Mouse (Mus musculus) ovary, postnatal 36 days (tissue): ENCODE data around the gene Bcr.
A peak's percentile ranks its signal among the peaks of the same experiment; 100 is the strongest.

ENCODE experiments used
- DNase-seq: peaks from one replicate; pipeline ENCODE4 v3.0.0; 2022; ENCODE audit warnings: low spot score, mixed read lengths

The Bcr gene

DNA sequence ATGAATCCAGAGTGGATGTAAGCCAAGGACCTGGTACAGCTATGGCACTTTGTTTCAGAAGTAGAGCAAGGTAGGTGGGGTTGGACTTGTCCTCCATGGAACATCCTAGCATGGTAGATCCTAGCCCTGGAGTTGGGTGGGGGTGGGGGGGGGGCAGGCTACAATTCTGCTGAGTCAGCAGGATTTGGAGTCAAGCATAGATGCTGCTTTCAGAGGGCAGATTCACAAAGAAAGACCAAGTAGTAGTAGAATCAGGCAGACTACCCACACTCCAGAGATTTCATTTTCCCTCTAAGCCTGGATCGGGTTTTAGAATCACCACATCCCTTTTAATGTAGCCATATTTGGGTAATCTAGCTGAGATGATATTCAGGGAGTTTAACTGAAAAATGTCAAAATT lies 33.9 kb downstream of the Bcr start:
- DNase-seq: no peak

DNA sequence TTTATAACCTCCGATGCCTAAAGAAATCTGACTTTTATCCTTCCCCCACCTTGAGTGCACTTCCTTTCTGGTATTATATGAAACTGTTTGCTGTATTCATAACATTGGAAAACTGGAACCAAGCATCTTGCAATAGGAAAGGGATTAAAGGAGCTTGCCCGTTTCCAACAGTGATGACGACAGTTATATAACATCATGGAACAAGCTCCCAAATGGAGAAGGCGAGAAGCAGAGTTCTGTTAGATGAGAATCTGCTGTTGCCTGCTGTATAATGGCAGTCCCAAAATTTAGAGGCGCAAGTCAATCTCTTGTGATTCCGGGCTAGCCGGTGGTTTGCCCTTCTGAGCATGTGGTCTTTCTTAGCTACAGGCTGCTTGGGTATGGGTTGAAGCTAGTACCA lies 34.8 kb downstream of the Bcr start:
- no peak for DNase-seq

DNA sequence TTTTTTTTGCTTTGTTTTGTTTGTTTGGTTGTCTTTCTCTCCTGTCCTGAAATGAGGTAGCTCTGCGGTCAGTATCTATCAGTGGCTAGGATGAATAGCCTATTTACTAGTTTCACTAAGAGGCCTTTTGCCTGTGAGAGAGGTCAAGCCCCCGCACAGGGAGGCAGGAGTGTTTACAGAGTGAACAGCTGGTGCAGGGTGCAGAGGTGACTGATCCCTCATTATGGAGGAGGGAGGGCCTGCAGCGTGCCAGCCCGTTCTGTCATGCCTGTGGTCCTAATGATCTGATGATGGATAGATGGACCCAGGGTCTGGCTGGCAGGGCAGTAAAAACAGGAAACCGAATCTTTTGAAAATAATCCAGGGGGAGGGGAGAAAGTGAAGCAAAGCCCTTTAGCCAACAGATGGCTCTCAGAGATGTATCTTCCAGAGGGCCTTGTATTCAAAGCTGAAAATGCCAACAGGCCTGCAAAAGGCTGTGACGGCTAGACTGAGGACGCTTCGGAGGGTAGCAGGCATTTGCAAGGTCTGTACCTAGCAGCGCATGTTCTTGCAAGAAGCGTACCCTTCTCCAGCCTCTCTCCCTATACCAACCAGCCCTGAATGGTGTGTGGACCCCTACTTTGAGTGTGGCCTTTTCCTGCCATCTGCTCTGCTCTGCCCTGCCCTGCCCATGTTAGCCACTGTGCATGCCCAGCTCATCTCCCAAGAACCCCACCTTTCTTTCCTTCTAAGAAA lies 38.2 kb downstream of the Bcr start:
- DNase-seq: no peak

DNA sequence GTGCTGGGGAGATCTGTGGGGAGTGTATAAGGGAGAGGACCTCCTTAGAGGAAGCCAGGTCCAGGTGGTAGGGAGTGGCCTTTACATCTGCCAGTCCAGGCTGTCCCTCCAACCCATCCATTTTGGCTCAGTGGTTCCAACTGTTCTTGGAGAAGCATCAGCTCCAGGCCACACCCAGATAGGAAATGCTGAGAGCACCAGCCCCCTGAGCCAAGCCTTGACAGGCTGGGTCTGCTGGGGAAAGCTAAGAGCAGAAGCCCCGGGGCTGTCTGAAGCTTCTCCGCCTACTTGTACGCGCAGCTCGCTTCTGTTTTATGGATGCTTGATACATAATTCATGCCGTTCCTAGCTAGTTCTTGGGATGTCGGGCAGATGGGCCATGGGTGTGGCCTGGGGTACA lies 39.9 kb downstream of the Bcr start:
- DNase-seq: no peak

DNA sequence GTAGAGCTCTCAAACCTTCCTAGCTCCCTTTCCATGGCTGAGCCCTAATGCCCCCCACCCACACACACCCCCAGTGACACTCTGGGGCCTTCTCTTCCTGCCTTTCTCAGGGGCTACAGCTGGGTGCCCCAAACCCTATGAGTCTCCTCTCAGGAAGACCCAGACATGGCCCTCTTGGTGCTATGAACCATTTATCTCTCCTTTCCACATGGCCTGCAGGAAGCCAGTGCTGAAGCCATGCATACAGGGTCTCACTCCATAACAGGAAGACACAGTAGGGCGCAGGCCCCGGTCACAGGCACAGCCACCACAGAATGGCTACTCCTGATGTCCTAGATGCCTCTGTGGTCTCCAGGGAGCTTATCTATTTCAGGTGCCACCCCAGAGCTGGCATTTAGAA lies 43.1 kb downstream of the Bcr start:
- DNase-seq: no peak

DNA sequence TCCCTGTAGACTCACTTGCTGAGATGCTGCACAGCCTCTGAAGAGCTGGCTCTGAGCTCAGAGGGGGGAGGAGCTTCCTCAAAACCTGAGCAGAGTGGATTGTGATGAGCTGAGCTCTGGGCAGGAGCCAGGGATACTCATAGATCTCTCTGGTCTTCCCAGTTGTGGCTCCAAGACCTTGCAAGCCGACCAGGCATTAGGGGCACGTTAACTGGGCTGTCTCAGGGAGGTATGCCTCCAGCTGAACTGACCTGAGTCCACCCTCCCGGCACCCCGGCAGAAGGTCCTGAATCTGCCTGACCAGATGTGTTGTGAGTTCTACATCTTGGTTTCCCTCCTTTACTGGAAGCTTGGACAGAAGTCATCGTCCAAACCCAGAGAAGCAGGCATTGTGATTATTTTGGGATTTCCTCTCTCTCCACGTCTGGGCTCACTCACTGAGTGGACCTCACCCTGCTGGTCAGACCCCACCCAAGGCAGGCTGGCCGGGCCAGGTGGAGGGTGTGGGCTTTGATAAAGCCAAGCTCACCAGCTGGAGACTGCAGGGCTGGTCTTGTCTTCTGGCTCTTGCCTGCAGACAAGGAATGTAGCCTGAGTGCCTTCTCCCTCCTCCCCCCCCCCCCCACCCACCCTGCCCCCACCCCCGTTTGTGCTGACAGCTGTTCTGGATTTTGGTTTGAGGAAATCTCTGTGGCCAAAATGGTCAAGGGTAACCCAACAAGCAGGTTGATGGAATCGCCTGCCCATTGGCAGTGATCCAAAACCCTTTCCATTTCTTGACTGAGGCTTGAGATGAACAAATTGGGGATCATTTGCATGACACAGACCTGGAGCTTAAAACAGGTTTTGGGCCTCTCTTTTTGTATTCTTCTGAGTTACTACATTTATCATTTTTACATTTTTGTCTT lies 44.1 kb downstream of the Bcr start:
- no peak for DNase-seq

DNA sequence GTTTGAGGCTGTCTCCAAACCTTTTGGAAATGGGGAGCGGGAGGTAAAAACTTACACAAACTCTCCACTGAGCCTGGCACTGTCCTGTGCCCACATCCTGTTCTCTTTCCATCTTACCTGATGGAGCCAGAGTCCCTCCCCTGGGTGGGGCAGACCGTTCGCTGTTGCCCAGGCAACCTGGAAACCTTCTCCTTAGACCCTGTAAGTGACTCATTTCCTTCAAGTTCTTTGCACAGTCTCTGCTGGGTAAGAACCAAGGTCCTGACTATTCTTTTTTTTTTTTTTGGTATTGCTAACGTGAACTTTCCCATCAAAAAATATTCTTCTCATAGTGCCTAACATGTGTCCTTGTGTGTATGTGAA lies 44.7 kb downstream of the Bcr start:
- no peak for DNase-seq

DNA sequence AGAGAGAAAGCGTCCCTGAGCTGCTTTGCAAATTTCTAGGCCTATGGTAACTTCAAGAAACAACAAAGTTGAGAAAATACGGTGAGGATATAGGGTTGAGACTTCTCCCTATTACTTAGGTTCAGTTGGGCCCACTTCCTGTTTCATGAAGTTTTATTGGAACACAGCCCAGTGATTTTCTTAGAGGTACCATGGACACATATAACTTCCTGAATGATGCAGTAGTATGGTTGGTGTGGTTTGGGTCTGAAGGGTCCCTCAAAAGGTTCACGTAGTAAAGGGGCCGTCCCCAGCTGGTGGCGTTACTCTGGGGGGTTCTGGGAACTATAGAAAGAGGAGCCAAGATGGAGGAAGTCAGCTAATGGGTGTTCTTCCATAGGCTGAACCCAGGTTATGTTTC lies 45.3 kb downstream of the Bcr start:
- no peak for DNase-seq

DNA sequence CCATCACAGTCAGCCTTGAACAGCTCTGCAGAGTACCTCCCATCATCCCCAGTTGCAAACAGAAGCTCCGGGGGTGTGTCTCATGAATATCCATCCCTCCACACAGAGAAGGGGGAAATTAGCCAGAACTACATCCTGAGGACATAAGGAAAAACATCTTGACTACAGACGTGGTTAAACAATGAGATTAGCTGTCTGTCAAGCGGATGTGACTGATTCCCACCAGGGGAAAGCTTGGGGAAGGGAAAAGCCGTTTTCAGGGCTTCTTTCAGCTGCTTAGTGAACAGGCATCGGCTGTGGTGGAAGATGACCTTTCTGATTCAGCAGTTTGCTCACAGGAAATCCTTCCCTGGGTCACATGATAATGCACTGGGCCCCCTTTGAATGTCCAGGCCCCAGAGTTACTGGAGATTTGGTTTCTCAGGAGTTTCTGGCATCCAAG lies 46.6 kb downstream of the Bcr start:
- no peak for DNase-seq

DNA sequence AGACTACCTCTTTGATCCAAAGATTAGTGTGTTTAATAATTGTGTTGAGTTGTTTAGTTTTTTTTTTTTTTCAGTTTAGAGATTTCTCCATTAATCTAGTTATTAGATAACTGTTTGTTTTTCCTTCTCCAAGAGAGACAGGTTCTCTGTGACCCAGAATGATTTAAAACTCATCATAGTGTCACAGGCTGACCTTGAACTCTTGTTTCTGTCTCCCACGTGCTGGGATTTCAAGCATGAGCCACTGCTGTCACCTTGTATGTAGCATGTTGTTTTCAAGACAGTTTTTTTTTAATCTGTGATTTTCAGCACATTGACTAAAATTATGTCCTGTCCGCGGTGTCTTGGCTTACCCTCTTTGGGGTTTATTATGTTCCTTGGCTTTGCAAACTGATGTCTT lies 47.7 kb downstream of the Bcr start:
- no peak for DNase-seq

DNA sequence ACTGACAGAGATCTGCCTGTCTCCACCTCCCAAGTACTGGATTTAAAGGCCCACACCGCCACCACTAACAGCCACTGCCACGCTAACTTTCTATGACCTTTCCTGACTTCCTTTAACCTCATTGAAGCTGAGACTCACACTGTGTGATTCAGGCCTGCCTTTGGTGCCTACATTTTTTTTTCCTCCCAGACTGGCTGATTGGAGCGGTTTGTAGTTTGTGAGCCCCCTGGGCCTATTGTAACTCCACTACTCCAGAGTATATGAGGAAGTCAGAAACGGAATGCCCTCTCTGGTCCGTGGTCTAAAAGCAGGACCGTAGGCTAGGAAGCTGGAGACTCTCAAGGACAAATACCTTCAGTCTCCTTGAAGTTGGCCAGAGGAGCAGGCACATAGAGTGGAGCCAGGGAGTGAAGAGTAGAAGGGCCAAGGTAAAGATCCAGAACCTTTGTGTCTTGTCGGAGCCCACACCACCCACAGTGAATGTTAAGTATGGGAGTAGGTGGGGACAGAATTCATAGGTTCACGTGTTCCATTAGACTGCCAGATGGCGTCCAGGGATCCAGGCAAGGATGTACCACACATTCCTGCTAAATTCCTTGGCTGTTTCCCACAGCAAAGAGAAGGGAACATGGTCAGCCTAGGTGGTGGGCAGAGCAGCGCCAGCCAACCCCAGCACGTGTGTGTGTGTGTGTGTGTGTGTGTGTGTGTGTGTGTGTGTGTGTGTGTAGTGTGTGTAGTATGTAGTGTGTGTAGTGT lies 51.2 kb downstream of the Bcr start:
- DNase-seq: no peak

DNA sequence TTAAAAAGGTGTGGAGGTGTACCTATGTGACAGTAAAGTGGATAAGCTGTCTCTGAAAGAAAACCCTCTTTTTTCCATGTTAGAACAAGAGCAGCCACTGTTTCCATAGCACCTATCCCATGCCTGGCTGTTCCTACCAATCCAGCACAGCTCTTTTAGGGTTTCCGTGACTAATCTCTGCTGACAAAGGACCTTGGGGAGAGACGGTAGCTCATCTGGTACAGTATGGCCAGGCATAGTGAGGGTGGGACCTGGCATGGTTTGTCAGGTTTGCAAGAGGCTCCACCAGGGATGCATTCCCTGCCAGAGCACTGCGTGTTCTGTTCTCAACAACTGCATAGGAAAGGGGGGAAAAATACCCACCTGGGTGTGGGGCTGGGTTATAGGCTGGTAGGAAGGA lies 52.0 kb downstream of the Bcr start:
- no peak for DNase-seq

DNA sequence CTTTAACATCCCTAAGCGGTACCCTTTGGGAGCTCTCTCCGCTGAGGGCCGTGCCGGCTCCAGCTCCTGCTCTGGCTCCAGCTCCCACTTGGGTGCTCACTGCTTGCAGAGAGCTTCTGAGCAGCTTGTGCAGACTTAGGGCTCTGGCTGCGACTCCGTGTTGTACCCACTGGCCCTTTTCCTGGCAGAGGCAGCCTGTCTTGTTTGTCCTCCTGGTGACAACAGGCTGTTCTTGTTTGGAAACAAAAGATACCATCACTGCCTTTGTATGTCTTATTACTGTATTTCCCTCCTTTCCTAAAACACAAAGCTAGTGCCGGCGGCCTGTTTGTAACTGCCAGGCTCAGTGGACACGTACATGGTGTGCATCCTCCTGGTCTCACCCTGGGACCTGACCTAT lies 53.2 kb downstream of the Bcr start:
- no peak for DNase-seq

DNA sequence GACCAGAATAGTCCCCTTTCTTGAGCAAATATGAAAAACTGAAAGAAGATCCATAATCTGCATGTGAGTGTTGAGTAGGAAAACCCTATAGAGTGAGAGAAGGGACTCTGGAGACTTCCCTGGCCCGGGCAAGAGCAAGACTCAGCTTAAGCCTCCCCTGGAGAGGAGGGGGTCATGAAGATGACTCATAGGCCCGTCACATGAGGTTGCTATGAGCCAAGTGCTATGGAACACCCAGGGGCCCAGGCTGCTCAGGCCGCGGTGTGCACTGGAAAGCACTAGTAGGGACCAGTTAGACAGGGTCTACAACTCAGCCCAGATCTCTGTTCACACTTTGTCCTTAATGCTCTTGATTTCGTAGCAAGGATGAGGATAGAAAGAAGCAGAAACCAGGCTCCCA lies 54.8 kb downstream of the Bcr start:
- DNase-seq: no peak

DNA sequence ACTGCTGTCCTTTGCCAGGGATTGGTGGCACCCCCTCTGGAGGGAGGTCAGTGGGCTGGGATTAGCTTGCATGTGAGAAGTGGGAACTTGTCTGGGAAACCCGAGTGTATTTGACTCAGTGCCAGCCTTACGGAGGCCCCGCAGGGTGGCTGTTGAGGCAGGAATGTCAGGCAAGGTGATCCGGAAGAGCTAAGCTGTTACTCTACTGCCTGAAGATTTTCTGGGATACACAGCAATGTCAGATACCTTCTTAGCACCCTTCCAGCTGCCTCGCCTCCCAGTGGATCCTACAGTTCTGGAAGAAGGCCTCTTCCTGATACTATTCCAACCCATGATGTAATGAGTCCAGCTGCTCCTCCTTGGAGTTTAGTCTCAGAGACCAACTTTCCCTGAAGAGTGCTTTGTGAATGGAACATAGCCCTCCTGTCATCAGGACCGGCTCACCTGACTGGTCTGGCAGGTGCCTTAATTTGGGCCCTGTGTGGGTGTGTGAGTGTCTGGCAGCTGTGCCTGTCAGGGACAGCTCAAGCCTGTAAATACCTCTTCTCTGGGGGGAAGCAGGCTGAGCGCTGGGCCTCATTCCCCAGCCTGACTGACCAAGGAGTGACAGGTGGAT lies 56.6 kb downstream of the Bcr start:
- DNase-seq: no peak

DNA sequence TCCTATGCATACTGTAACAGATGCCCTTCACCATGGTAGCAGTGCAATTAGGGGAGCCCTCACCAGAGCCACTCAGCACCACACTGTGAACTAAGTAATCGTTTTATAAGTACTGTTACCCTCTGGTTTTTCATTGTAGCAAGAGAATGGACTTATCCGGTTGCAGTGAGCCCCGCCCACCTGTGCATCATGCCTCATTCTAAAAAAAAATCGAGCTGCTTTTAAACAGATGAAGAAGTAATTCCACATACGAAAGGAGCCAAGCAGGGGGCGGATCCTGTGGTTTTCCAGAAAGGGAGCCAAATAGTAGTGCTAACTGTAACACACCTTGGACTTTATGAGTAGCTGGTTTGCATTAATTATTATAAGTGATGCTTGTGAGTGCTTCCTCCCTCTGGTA lies 58.1 kb downstream of the Bcr start:
- no peak for DNase-seq

DNA sequence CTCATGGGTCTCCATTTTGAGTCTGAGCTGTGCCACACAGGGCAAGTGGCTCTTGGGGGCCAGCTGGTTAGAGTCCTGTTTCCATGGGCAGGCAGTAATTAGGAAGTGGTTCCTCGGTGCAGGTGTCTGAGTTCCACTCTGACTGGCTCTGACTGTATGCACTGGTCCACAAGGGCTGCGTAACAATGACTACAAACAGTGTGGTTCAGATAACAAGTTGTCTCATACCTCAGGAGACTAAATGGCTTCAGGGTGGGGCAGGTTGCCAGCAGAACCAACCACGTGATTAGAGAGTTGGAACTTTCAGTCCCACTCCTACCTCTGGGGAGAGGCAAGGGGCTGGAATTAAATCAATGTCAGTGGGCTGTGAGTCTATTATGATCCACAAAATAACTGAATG lies 59.0 kb downstream of the Bcr start:
- peak; percentile 33 for DNase-seq

DNA sequence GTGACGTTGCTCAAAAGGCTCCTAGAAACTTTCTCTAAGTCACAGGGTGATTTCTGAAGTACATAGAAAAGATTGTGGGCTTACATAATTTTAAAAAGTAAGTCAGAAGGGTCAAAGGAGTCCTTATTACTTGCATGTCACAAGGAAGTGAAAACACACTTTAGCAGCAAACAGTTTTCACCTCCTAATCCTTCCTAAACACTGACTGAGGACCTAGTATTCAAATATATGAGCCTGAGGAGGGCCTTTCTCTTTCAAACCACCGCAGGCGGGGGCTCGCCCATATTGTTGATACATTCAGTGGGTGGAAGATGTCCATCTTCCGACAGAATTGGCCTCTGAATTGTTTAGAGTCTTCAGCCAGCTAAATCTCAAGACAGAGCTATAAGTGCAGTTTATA lies 59.8 kb downstream of the Bcr start:
- DNase-seq: no peak

DNA sequence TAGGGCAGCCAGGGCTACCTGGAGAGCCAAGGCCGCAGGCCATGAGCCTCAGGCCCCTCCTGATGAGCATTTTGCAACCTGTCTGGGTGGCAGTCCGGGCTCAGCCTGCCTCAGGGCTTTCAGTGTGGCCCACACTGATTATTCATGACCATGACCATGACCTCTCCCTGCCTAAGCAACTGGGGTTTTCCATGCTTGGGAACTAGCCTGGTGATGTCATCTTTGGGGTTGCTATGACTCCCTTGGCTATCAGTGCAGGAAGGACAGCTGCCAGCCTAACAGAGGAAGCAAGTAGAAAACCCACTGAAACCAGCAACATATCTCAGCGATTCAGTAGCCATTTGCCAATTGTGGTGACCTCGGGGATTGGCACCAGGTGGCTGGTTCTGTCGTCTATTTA lies 60.6 kb downstream of the Bcr start:
- peak; percentile 47 for DNase-seq

DNA sequence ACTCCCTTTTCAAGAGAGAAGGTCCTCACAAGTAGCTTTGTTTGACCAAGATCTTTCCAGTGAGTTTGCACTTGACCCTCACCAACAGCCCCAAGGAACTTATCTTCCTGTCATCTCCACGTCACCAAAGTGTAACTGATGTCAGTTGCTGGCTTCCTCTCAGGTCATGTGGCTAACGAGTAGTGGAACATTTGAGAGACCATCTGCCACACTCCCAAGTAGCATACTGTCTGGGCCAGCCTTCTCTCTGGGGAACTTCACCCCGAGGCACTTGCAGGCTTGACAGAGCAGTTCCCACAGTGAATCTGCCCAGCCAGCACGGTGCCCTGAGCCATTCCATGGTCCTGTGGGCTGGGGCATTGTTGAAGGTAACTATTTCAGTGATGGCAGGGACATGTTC lies 65.2 kb downstream of the Bcr start:
- no peak for DNase-seq

DNA sequence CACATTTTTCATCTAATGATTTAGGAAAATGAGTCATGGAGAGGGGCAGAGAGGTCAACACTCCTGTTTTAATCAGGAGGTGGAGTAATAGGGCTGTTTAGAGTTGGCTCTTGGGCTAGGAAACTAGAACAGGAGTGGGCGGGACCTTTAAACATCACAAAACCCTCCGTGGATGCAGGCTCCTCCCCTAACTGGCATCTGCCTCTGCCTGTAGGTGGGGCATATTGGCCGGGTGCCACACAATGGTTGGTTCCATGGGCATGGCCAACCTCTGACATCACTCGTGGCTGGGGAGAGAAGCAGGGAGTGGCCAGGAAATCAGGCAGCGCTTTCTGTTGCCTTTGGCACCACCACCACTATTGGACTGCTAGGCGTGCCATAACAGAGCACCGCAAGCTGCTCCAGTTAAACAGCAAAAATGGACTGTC lies 68.9 kb downstream of the Bcr start:
- peak; percentile 65 for DNase-seq

DNA sequence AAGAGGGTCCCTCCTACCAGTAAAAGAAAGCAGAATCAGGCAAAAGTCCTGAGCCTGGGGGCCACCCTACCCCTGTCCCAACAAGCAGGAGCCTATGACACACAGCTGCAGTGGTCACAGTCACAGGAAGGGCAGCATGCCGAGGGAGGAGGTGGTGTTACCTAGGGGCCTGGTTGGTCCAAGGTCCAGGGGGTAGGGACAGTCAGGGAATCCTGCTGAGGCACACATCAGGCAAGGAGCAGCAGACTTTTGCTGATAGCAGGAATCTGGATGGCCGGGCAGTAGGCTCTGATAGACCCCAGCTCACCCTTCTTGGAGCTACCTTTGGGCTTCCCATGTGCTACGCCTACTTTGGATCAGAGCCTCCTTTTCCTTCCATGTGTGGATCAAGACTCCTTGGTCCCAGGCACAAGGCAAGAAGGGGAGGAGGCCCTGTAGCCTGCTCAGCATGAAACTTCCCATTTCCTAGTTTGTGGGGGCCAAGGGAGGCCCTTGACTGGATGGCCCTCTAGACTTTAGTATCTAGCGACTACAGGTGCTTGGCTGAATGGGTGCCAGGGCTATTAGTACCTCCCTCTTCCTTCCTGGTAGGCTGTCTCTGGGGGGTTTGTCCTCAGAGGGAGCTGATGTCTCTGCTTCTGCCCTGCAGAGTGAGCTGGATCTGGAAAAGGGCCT lies 70.1 kb downstream of the Bcr start:
- DNase-seq: no peak
